Mouse (Mus musculus) lung, embryonic 15.5 days (tissue): ENCODE measurements at regions not wholly inside any gene's neighbourhood (a gene's known extent, or its start where the extent isn't known, plus 50 kb on each side); places are given as distances from the start of the nearest gene placed in this dataset.

Experiments
- ATAC-seq: fragments of 200-750 bp; cut with Nextera tagmentation; 2 replicates; pipeline ENCODE4 v1.8.0; 2017; ENCODE audit warnings: moderate number of reproducible peaks, borderline replicate concordance; ENCODE audit not compliant: low FRiP score, low TSS enrichment; ENCODE audit errors: extremely low read depth
- H3K27ac ChIP-seq: fragments of 300-500 bp; sonication (generic); 2 replicates; pipeline ENCODE4 v1.5.1; 2015; ENCODE audit warnings: moderate library complexity, mild to moderate bottlenecking, inconsistent platforms
- H3K27me3 ChIP-seq: fragments of 300-500 bp; sonication (generic); 2 replicates; pipeline ENCODE4 v1.6.1; 2015; ENCODE audit warnings: inconsistent platforms
- H3K36me3 ChIP-seq: fragments of 300-500 bp; sonication (generic); 2 replicates; pipeline ENCODE4 v1.6.1; 2015; ENCODE audit warnings: inconsistent platforms
- H3K4me1 ChIP-seq: fragments of 300-500 bp; sonication (generic); 2 replicates; pipeline ENCODE4 v1.6.1; 2015; ENCODE audit warnings: inconsistent platforms
- H3K4me2 ChIP-seq: fragments of 300-500 bp; sonication (generic); 2 replicates; pipeline ENCODE4 v1.6.1; 2015; ENCODE audit warnings: inconsistent platforms, mild to moderate bottlenecking, moderate library complexity
- H3K4me3 ChIP-seq: fragments of 300-500 bp; sonication (generic); 2 replicates; pipeline ENCODE4 v1.5.1; 2015; ENCODE audit warnings: mild to moderate bottlenecking, inconsistent platforms
- H3K9ac ChIP-seq: fragments of 300-500 bp; sonication (generic); 2 replicates; pipeline ENCODE4 v1.6.1; 2015; ENCODE audit warnings: inconsistent platforms
- H3K9me3 ChIP-seq: fragments of 300-500 bp; sonication (generic); 2 replicates; pipeline ENCODE4 v1.6.1; 2016; ENCODE audit warnings: inconsistent platforms
- WGBS: fragments of 180-500 bp; shearing (Covaris S2); methylation state at CpG from one replicate; pipeline ENCODE4 v1.1.7; 2015; 5-methylcytosine and 5-hydroxymethylcytosine counted together

DNA sequence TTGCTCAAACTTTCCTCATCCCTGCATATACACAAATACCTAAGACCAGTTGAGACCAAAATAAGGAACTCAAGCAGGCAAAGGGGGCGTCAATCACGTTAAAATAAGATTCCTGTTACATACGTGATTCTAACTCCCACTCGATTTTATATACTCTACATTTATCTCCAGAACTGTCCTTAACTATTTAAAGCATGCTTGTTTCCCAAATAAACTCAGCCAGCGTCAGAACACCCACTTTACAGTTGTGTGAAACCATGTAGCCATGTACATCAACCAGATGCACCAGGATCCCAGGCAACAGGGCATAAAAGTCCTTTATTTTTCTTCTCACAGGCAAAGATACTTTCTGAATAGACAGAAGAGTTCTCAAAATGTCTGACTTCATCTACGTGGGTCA is 61.5 kb downstream of the Ccna1 start:
- Histone ChIP-seq H3K27me3 (no peaks in the 10 kb centered on the region), H3K4me2 (no peak overlapping the region), H3K4me3 (no peak overlapping the region), H3K27ac (no peak overlapping the region), H3K9ac (no peak overlapping the region), H3K9me3 (no peaks in the 10 kb centered on the region), H3K4me1 (no peaks in the 10 kb centered on the region), H3K36me3 (no peaks in the 10 kb centered on the region)
- 66% methylated on average over 6 of the region's 6 CpGs for WGBS
- no peak for ATAC-seq

DNA sequence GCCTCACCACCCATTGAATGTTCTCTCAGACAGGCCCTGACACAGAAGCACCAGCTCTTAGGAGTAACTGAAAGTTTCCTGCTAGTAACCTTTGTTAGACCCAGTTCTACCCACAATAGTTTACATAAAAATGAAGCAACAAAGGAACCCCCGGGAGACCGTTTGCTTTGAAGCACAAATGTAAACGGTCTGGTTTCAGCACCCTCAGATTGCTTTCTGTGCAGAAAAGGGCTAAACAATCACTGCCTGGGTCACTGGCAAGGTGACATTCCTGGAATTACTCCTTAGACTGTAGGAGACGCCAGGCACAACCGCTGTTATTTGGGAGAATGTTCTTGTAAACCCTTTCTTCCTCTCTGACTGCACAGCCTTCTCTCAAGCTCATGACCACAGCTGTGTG is 65.2 kb downstream of the Ccna1 start:
- ATAC-seq = no peak
- Histone ChIP-seq H3K4me2 (no peak overlapping the region), H3K4me3 (no peak overlapping the region), H3K36me3 (no peaks in the 10 kb centered on the region), H3K9ac (no peak overlapping the region), H3K27me3 (no peaks in the 10 kb centered on the region), H3K4me1 (no peaks in the 10 kb centered on the region), H3K27ac (no peak overlapping the region), H3K9me3 (no peaks in the 10 kb centered on the region)
- WGBS = 4% methylated on average over 5 of the region's 5 CpGs

DNA sequence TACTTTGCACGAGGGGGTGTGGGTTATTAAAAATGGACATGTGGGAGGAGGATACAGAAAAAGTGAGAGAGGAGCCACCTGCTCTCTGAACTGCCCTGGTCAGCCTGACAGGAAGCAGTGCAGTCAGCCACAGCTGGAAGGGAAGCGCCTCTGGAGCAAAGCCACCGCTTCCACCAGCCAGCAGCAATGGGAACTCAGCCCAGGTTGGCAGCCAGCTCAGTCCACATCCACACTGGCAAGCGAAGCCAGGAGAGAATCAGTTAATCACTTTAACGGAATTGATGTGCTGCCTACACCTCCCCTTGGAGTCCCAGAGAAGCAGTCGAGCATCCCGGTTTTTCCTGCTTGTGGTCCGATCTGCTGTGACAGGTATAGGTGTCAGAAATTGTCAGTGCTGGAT is 65.9 kb downstream of the Ccna1 start:
- Histone ChIP-seq H3K36me3 (no peaks in the 10 kb centered on the region), H3K9ac (no peak overlapping the region), H3K27me3 (no peaks in the 10 kb centered on the region), H3K9me3 (no peaks in the 10 kb centered on the region), H3K4me1 (no peaks in the 10 kb centered on the region), H3K4me3 (no peak overlapping the region), H3K27ac (no peak overlapping the region), H3K4me2 (no peak overlapping the region)
- WGBS = 24% methylated on average over 8 of the region's 8 CpGs
- ATAC-seq = peak; percentile 55; the same call in 1 of the 2 replicates

DNA sequence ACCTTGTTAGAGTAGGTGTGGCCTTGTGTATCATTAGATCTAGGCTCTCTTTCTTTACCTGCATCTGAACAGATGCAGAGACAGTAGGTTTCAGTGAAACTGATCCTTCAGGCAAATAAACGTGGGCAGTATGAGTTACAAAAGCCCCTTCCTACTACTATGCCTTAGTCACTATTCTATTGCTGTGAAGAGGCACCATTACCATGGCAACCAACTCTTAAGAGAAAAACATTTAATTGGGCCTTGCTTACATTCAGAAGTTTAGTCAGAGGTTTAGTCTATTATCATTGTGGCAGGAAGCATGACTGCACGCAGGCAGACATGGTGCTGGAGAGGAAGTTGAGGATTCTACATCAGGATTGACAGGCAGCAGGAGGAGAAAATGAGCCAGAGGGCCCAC is 65.8 kb upstream of the Sertm1 start:
- Histone ChIP-seq H3K4me3 (no peak overlapping the region), H3K36me3 (no peaks in the 10 kb centered on the region), H3K9ac (no peak overlapping the region), H3K9me3 (no peaks in the 10 kb centered on the region), H3K27ac (no peak overlapping the region), H3K4me2 (no peak overlapping the region), H3K4me1 (no peaks in the 10 kb centered on the region), H3K27me3 (no peaks in the 10 kb centered on the region)
- 63% methylated on average over 2 of the region's 2 CpGs for WGBS
- no peak for ATAC-seq

DNA sequence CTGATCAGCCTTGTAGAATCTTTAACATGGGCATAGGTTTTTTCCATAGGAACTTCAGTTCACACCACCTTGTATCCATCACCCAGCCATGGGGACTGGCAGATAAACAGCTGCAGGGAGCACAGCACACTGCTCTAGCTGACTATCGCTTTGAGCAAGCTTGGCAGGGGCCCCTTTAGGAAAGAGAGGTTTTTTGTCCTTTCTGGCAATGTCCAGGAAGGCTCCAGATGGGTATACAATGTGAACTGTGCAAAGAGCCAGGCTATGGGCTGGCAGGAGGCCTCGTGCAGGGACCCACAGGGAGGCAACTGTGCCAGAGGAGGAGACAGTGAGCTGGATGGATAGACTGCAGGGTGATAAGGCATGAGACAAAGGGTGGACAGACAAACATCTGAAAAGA is 64.6 kb upstream of the Sertm1 start:
- 45% methylated on average over 2 of the region's 2 CpGs for WGBS
- ATAC-seq = no peak
- H3K9me3 ChIP-seq = no peaks in the 10 kb centered on the region

DNA sequence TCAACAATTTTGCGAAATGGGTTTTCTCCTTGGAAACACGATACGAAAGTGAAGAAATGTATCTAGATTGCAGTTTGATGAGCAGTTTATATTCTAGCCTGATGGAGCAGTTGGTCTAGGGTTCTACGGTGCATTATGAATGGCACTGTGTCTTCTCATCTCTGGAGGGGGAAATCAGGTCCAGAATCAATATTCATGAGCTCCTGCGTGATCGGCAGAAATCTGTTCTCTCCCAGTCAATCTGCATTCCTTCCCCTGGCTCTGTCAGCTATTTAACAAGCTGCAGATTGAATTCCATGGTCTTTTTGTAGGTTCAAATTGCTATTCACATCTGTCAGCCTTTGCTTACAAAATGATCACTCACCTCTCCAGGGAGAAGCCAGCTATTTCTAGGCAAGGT is 49.8 kb upstream of the Sertm1 start:
- Histone ChIP-seq H3K27ac (no peak overlapping the region), H3K4me1 (no peaks in the 10 kb centered on the region), H3K4me2 (no peak overlapping the region), H3K4me3 (no peak overlapping the region), H3K9me3 (no peaks in the 10 kb centered on the region), H3K27me3 (no peaks in the 10 kb centered on the region), H3K36me3 (no peaks in the 10 kb centered on the region), H3K9ac (no peak overlapping the region)
- no peak for ATAC-seq
- WGBS = 76% methylated on average over 6 of the region's 6 CpGs

More for the DNA sequence above, 64.6 kb upstream of the Sertm1 start:
- Histone ChIP-seq H3K27me3 (no peaks in the 10 kb centered on the region), H3K27ac (no peak overlapping the region), H3K4me1 (no peaks in the 10 kb centered on the region), H3K4me2 (no peak overlapping the region), H3K9ac (no peak overlapping the region), H3K4me3 (no peak overlapping the region), H3K36me3 (no peaks in the 10 kb centered on the region)
